Mouse (Mus musculus) layer of hippocampus, adult 9-10 months (tissue): ENCODE data around the gene Gm20662.
A peak's percentile ranks its signal among the peaks of the same experiment; 100 is the strongest.

Experiments used
- DNase-seq: peaks from one replicate; pipeline ENCODE4 v3.0.0; 2022; ENCODE audit warnings: low spot score

The Gm20662 gene

GRCm38 (mm10) chr9:108054331-108055040, 58.3 kb downstream of the Gm20662 start:
- no peak for DNase-seq

DNA sequence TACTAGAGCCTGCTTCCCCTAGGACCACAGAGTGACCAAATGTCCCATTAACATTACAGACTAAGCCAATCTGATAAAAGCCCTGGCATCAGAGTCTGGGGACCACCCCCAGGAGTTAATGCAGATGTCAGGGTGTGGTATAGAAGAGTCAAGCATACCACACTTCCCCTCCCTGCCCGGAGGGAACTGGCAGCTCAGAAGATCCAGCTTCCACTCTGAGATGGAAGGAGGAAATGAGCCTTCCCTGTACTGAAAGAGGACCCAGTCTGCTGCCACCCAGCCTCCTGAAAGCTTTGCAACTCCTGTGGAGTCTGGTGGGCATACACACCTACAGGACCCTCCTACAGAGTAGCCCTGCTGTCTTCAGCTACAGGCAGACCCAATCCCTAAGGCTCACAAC, 58.9 kb downstream of the Gm20662 start:
- DNase-seq: no peak

- no peak for DNase-seq
Observed at GRCm38 (mm10) chr9:108055661-108056237, 59.6 kb downstream of the Gm20662 start.

- DNase-seq: no peak
Observed at GRCm38 (mm10) chr9:108056361-108057261, 60.5 kb downstream of the Gm20662 start.

GRCm38 (mm10) chr9:108057262-108057562, 61.1 kb downstream of the Gm20662 start:
- DNase-seq: no peak

- DNase-seq: no peak
Observed at GRCm38 (mm10) chr9:108058291-108058690, 62.1 kb downstream of the Gm20662 start.

GRCm38 (mm10) chr9:108062142-108062541, 66.0 kb downstream of the Gm20662 start:
- no peak for DNase-seq

DNA sequence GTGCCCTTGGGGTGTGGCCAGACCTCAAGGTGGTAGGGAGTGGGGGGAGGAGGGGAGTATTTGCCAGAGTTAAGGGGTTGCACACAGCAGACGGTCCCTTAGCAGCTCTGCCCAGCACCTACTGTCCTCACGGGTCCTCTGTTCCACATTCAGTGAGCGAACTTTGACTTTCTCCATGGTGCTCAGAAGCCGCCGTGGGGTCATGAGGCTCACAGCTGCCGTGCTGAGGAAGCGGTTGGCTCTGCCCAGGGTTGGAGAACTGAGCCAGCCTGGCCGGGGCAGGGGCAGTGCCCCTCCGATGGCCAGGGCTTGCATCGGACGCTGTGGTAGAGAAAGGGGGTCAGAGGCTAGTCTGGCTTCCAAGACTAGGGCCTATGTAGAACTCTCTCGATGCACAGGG, 67.2 kb downstream of the Gm20662 start:
- DNase-seq: no peak

DNA sequence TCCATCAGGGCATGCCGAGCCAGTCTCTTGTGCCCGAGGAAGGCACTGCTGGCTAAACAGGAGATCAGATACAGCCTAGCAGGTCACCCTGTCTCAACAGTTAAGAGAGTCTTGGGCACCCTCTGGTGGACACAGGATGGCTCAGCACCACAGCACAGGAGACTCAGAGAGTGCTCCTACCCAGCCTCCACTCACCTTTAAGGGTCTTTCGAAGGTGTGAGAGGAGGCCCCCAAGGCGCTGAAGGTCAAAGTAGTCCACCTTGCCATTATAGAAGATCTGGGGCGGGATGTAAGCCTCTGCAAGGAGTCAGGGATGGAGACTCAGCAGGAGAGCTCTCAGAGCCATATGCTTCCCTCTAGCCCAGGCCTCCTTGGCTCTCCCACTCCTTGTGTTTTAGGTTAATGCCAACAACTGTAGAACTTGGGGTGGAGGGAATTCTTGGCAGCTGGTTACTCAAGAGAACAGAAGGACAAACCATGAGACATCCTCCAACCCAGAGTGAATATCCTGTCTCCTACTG, 69.4 kb downstream of the Gm20662 start:
- no peak for DNase-seq

GRCm38 (mm10) chr9:108067199-108067598, 71.0 kb downstream of the Gm20662 start:
- no peak for DNase-seq

GRCm38 (mm10) chr9:108067900-108068299, 71.8 kb downstream of the Gm20662 start:
- peak; percentile 80 for DNase-seq

DNA sequence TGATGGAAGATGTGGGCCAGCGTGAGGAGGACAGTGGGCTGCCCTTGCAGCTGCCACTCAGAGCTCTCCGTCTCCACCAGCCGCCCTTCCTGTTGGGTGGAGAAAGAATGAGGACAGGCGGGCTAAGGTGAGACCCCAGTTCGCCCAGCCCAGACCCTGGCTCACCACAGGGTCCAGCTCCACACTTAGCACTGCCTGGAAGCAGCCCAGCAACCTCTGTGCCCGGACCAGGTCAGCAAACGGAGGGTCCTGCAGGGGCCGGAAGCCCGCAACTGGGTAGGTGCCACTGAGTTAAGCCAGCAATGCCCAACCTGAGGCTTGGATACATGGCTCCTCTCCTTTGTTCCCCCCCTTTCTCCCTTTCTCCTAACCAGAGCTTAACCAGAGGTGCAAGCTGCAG, 72.9 kb downstream of the Gm20662 start:
- no peak for DNase-seq

- no peak for DNase-seq
Observed at GRCm38 (mm10) chr9:108069529-108069928, 73.4 kb downstream of the Gm20662 start.

DNA sequence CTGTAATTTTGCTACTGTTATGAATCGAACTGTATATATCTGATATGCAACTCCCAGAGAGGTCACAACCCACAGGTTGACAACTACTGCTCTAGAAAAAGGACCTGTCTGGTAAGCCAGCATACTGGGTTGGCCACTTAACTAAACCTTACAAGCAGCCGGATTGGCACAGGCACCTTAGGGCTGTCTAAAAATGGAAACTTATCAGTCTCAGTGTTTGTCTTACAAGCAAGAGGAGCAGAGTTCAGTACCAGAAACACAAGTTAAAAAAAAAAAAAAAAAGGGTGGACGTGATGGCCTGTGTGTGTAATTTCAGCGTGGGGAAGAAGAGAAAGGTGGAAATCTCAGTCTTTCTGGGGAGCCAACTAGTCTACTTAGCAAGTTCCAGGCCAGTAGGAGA, 75.7 kb downstream of the Gm20662 start:
- DNase-seq: no peak

- DNase-seq: no peak
Observed at GRCm38 (mm10) chr9:108072481-108072924, 76.4 kb downstream of the Gm20662 start.

DNA sequence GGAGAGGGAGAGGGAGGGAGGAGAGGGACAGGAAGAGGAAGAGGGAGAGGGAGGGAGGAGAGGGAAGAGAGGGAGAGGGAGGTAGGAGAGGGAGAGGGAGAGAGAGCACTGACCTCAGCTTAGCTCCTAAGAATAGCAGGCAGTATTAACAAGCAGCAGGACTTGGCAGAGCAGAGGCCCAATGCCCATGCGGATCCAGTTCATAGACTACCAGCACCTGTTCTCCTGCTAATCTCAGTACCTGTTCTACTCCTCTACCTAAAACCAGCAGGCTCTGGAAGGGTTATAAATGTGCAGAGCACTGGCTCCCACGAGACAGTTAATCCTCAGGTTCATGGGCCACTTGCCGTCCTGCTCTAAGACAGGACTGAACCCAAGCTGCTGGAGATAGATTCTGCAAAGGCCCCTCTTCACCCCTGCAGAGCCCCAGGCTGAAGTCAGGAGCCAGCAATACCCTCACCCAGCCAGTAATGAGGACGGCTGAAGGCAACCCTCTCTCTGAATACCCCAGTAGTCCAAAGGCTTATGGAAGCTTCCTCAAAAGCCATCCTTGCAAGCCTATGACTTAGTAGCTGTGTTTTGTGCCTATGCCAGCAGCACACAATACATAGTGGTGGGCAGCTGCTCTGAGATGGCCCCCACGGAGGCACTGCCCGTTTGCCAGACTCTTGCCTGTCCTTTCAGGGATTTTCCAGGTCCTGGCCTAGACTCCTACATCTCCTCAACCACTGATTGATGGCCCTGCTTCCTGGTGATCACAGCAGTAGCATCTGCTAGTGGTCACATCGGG, 77.2 kb downstream of the Gm20662 start:
- no peak for DNase-seq

DNA sequence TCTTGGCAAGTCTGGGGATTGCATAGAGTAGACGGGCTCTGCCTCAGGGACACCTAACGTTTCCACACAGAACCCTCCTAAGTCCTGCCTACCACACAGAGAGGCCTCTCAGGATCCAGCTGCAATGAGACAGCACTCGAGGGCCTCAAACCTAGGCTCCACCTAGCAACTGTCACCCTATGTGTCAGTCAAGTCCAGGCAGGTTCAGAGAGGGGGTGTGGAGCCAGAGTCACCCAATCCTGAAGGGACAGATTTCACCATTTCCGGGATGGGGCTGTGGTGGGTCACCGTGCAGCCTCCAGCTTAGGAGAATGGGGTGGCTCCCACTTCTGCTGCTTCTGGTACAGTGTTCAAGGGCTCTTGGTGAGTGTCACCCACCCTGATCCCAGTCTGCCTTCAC, 84.0 kb downstream of the Gm20662 start, which contains the start of gene Mst1:
TSS of gene Mst1 (plus strand) at position 269 of the 400 bp plus-strand sequence.
- DNase-seq: no peak

GRCm38 (mm10) chr9:108082549-108082948, 86.4 kb downstream of the Gm20662 start:
- no peak for DNase-seq

- no peak for DNase-seq
Observed at GRCm38 (mm10) chr9:108082988-108083431, 86.9 kb downstream of the Gm20662 start, which contains the start of gene Rnf123. Rnf123 (minus strand) TSS chr9:108083346.

DNA sequence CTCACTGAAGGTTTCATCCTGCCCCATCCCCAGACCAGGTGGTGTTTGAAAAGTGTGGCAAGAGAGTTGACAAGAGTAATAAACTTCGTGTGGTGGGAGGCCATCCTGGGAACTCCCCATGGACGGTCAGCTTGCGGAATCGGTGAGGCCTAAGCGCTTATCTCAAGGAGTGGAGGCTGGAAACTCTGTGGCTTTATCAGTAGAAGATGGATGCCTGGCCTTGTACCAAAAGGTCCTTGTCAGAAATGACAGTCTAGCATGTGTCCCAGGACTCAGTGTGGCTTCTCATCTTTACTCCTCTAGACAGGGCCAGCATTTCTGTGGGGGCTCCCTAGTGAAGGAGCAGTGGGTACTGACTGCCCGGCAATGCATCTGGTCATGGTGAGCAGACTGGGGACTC, 87.4 kb downstream of the Gm20662 start:
- no peak for DNase-seq

- DNase-seq: no peak
Observed at GRCm38 (mm10) chr9:108085261-108085660, 89.1 kb downstream of the Gm20662 start.
